Mouse (Mus musculus) spleen, adult 2 months (tissue): ENCODE results near the gene Hist1h3i.
"Not testable (repeated sequence)": the region's sequence is repeated elsewhere in the genome, so short reads cannot be mapped to it uniquely, and the experiment has no call there.

Experiments used
- CTCF ChIP-seq: fragments of 200-500 bp; IDR thresholded peaks from 2 replicates; pipeline ENCODE4 v1.5.1; 2011; ENCODE audit warnings: mild to moderate bottlenecking, inconsistent platforms; ENCODE audit not compliant: insufficient read depth, insufficient read length, insufficient replicate concordance; ENCODE audit errors: extremely low read depth
- POLR2A ChIP-seq: fragments of 200-500 bp; IDR thresholded peaks from 2 replicates; pipeline ENCODE4 v1.6.1; 2011; ENCODE audit warnings: low read depth, low read length, inconsistent platforms

GRCm38 (mm10) chr13:21811074-21811473 lies 27.9 kb upstream of the Hist1h3i start:
- not testable (repeated sequence) for TF ChIP-seq POLR2A, CTCF
